Mouse (Mus musculus) heart, postnatal 36 days (tissue): ENCODE data around the gene Slc29a4. TPM values are rescaled to one million over a fixed set of nuclear protein-coding genes. Genes with fewer than 3 reads are reported as not detected.

Experiments
- total RNA-seq, 2 experiments: library from RNA; stranded (reverse); gene quantifications; 2 replicates each; pipeline ENCODE4 v1.2.3; 2021

Gene Slc29a4
- total RNA-seq, 2 experiments from 2014 or later = 0.08 to 0.25 TPM

Other genes starting within 250 kb of the Slc29a4 start
- 1 to 10 TPM; 6.2 to 6.4 TPM for gene Ap5z1, start 228.6 kb upstream of the Slc29a4 start, total RNA-seq
- under 1 TPM in 1 of 2 experiments, not detected in 1; 0.14 TPM for gene Papolb, start 162.4 kb upstream of the Slc29a4 start, total RNA-seq
- 1 to 10 TPM; 1.3 to 1.7 TPM for gene Radil, start 141.4 kb upstream of the Slc29a4 start, total RNA-seq
- gene Mmd2, start 83.7 kb upstream of the Slc29a4 start, total RNA-seq = under 1 TPM in 1 of 2 experiments, not detected in 1; 0.28 TPM
- gene Wipi2, start 64.8 kb upstream of the Slc29a4 start, total RNA-seq = 10 to 100 TPM; 41.0 to 45.1 TPM
- gene Tnrc18, start 125.2 kb downstream of the Slc29a4 start, total RNA-seq = 10 to 100 TPM; 55.4 to 62.3 TPM
- gene Fbxl18, start 202.9 kb downstream of the Slc29a4 start, total RNA-seq = 1 to 10 TPM; 5.3 to 6.5 TPM
- gene Actb, start 214.2 kb downstream of the Slc29a4 start, total RNA-seq = 100 to 1,000 TPM; 707 to 812 TPM